In the genomic region with DNA sequence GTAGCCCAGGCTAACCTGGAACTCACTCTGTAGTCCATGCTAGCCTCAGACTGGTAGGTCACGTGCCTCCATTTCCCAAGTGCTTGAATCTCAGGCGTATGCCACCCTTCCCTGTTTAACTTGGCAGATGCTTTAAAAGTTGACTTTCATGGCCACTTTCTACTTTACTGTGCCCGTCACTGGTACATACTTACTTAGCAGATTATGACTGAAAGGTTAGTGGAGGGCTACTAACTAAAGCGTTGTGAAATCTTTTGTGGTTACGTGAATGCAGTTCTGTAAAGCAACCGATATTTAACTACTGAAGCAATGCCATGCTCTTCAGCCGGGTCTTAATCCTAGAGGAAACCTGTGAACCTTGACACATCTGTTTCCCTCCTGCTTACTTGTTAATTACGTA, we compare ENCODE assay signal across 8 mouse cellular contexts.
"Had no signal": no experiment of that assay in that cellular context is flagged by ENCODE, and none has a peak within 500 bp of the region (broad histone marks: within the 10 kb centered on the region; RNA-seq: fewer than 3 reads in every experiment).

No protein-coding gene starts in this region.

- DNase-seq: kidney, adult 11 months; kidney, adult 9 months; layer of hippocampus, adult 9-11 months; layer of hippocampus, postnatal 36 days; liver; midbrain, embryonic 14.5 days; right cerebral cortex, adult 18-20 months; thymus, postnatal 4 days had no signal
